Mouse (Mus musculus): ENCODE data around the gene Tm6sf1.

GRCm38 (mm10) chr7:81862587-81863583 is 4.1 kb downstream of the Tm6sf1 start:
- TF ChIP-seq CTCF (IDR thresholded peaks at IDR 0.05; ENCODE audit: low read depth) (no peak), EP300 (IDR thresholded peaks at IDR 0.05; ENCODE audit: low read depth) (no peak)

Data from heart, postnatal 0 days (tissue).